Mouse (Mus musculus) MEL (cell line): ENCODE measurements around the gene Itk. TPM values are rescaled to one million over a fixed set of nuclear protein-coding genes. Genes with fewer than 3 reads are reported as not detected.

Experiments
- DNase-seq: peaks from one replicate; pipeline ENCODE4 v3.0.0; 2011; ENCODE audit warnings: low read depth, low spot score
- H3K27ac ChIP-seq: 2 replicates; pipeline ENCODE4 v1.5.1; 2012; ENCODE audit warnings: low read depth, mild to moderate bottlenecking, control low read depth, low read length, moderate library complexity; ENCODE audit not compliant: control insufficient read depth
- H3K27me3 ChIP-seq, 2 experiments: fragments of 150-350 bp in 1 of 2; sonication (generic) in 1 of 2; 2 replicates each; pipeline ENCODE4 v1.6.1; 2012; ENCODE audit warnings: low read length in 2 of 2, mild to moderate bottlenecking in 2 of 2, improper control_type of control experiment in 1 of 2, moderate library complexity in 1 of 2; ENCODE audit not compliant: insufficient read depth in 2 of 2, control insufficient read depth in 1 of 2
- H3K36me3 ChIP-seq, 2 experiments: 2 replicates each; pipeline ENCODE4 v1.6.1; 2012 to 2014; ENCODE audit warnings: low read length in 2 of 2, improper control_type of control experiment in 1 of 2, inconsistent platforms in 1 of 2, mild to moderate bottlenecking in 1 of 2; ENCODE audit not compliant: insufficient read depth in 2 of 2, control insufficient read depth in 1 of 2
- H3K4me1 ChIP-seq, 2 experiments: fragments of 150-350 bp in 1 of 2; sonication (generic) in 1 of 2; 2 replicates each; pipeline ENCODE4 v1.6.1; 2012; ENCODE audit warnings: low read length in 2 of 2, improper control_type of control experiment in 1 of 2, mild to moderate bottlenecking in 1 of 2; ENCODE audit not compliant: insufficient read depth in 2 of 2, control insufficient read depth in 1 of 2
- H3K4me3 ChIP-seq, 2 experiments: fragments of 150-350 bp in 1 of 2; sonication (generic) in 1 of 2; 2 replicates each; pipeline ENCODE4 v1.5.1; 2012; ENCODE audit warnings: low read depth in 2 of 2, low read length in 2 of 2, mild to moderate bottlenecking in 2 of 2, moderate library complexity in 2 of 2, control low read depth in 1 of 2, improper control_type of control experiment in 1 of 2; ENCODE audit not compliant: control insufficient read depth in 1 of 2, insufficient read depth in 1 of 2
- H3K79me2 ChIP-seq: 2 replicates; pipeline ENCODE4 v1.6.1; 2012; ENCODE audit warnings: mild to moderate bottlenecking, low read length, moderate library complexity; ENCODE audit not compliant: control insufficient read depth, poor library complexity, insufficient read depth
- H3K9ac ChIP-seq: 2 replicates; pipeline ENCODE4 v1.6.1; 2012; ENCODE audit warnings: low read depth, mild to moderate bottlenecking, control low read depth, low read length, moderate library complexity; ENCODE audit not compliant: control insufficient read depth, poor library complexity, severe bottlenecking
- H3K9me3 ChIP-seq: fragments of 150-350 bp; sonication (generic); replicated peaks from 2 replicates; pipeline ENCODE4 v1.6.1; 2012; ENCODE audit warnings: mild to moderate bottlenecking, low read length, improper control_type of control experiment, moderate library complexity; ENCODE audit not compliant: insufficient read depth
- CHD2 ChIP-seq: IDR thresholded peaks from 2 replicates; pipeline ENCODE4 v1.6.1; 2011; ENCODE audit warnings: low read length, improper control_type of control experiment
- E2F4 ChIP-seq: IDR thresholded peaks from 2 replicates; pipeline ENCODE4 v1.6.1; 2011; ENCODE audit warnings: low read depth, low read length, improper control_type of control experiment, borderline replicate concordance
- ELF1 ChIP-seq: IDR thresholded peaks from 2 replicates; pipeline ENCODE4 v1.6.1; 2014; ENCODE audit warnings: low read depth, mild to moderate bottlenecking, inconsistent platforms, low read length, improper control_type of control experiment, moderate library complexity
- EP300 ChIP-seq, 2 experiments: IDR thresholded peaks; 2 replicates each; pipeline ENCODE4 v1.6.1; 2011; ENCODE audit warnings: improper control_type of control experiment in 2 of 2, low read length in 2 of 2, low read depth in 1 of 2, mild to moderate bottlenecking in 1 of 2
- GATA1 ChIP-seq: IDR thresholded peaks from 2 replicates; pipeline ENCODE4 v1.6.1; 2011; ENCODE audit warnings: low read depth, low read length, improper control_type of control experiment
- HCFC1 ChIP-seq: IDR thresholded peaks from 2 replicates; pipeline ENCODE4 v1.6.1; 2012; ENCODE audit warnings: low read depth, mild to moderate bottlenecking, inconsistent platforms, low read length, improper control_type of control experiment, moderate library complexity
- JUND ChIP-seq: IDR thresholded peaks from 2 replicates; pipeline ENCODE4 v1.6.1; 2011; ENCODE audit warnings: low read depth, mild to moderate bottlenecking, improper control_type of control experiment, low read length
- MAFK ChIP-seq: IDR thresholded peaks from 2 replicates; pipeline ENCODE4 v1.6.1; 2011; ENCODE audit warnings: low read depth, mild to moderate bottlenecking, low read length, improper control_type of control experiment, borderline replicate concordance
- MAX ChIP-seq: IDR thresholded peaks from 2 replicates; pipeline ENCODE4 v1.6.1; 2011; ENCODE audit warnings: low read length, improper control_type of control experiment
- MYC ChIP-seq: IDR thresholded peaks from 2 replicates; pipeline ENCODE4 v1.6.1; 2011; ENCODE audit warnings: low read depth, mild to moderate bottlenecking, low read length, improper control_type of control experiment, moderate library complexity
- NELFE ChIP-seq: IDR thresholded peaks from 2 replicates; pipeline ENCODE4 v1.6.1; 2011; ENCODE audit warnings: low read depth, low read length, improper control_type of control experiment
- POLR2AphosphoS2 ChIP-seq: IDR thresholded peaks from 2 replicates; pipeline ENCODE4 v1.6.1; 2011; ENCODE audit warnings: low read length, improper control_type of control experiment
- POLR2AphosphoS5 ChIP-seq: IDR thresholded peaks from 2 replicates; pipeline ENCODE4 v1.6.1; 2012; ENCODE audit warnings: low read depth, borderline replicate concordance, mild to moderate bottlenecking, inconsistent platforms, low read length, moderate library complexity, mixed read lengths
- RAD21 ChIP-seq: IDR thresholded peaks from 2 replicates; pipeline ENCODE4 v1.6.1; 2011; ENCODE audit warnings: mild to moderate bottlenecking, low read depth, low read length, improper control_type of control experiment
- RCOR1 ChIP-seq: IDR thresholded peaks from 2 replicates; pipeline ENCODE4 v1.6.1; 2012; ENCODE audit warnings: low read depth, mild to moderate bottlenecking, inconsistent platforms, low read length, improper control_type of control experiment
- SIN3A ChIP-seq: IDR thresholded peaks from 2 replicates; pipeline ENCODE4 v1.6.1; 2012; ENCODE audit warnings: low read length, improper control_type of control experiment, inconsistent platforms
- SMC3 ChIP-seq: IDR thresholded peaks from 2 replicates; pipeline ENCODE4 v1.6.1; 2011; ENCODE audit warnings: low read depth, low read length, improper control_type of control experiment
- TBP ChIP-seq: IDR thresholded peaks from 2 replicates; pipeline ENCODE4 v1.8.0; 2011; ENCODE audit warnings: low read depth, low read length, improper control_type of control experiment
- UBTF ChIP-seq: IDR thresholded peaks from 2 replicates; pipeline ENCODE4 v1.6.1; 2012; ENCODE audit warnings: low read depth, mild to moderate bottlenecking, inconsistent platforms, low read length, improper control_type of control experiment, moderate library complexity, borderline replicate concordance; ENCODE audit not compliant: insufficient read depth
- USF1 ChIP-seq: IDR thresholded peaks from 2 replicates; pipeline ENCODE4 v1.6.1; 2014; ENCODE audit warnings: low read depth, mild to moderate bottlenecking, inconsistent platforms, low read length, improper control_type of control experiment, moderate library complexity
- ZC3H11A ChIP-seq: IDR thresholded peaks from 2 replicates; pipeline ENCODE4 v1.6.1; 2012; ENCODE audit warnings: low read depth, mild to moderate bottlenecking, inconsistent platforms, low read length, improper control_type of control experiment
- ZKSCAN1 ChIP-seq: IDR thresholded peaks from 2 replicates; pipeline ENCODE4 v1.6.1; 2012; ENCODE audit warnings: low read depth, mild to moderate bottlenecking, inconsistent platforms, low read length, improper control_type of control experiment, moderate library complexity
- polyA plus RNA-seq, 2 experiments: library from polyadenylated mRNA; stranded (reverse) in 1 of 2; unstranded in 1 of 2; fragments of >175 nt in 1 of 2; fragments of >200 nt in 1 of 2; gene quantifications; 2 replicates each; pipeline versions ENCODE4 v1.2.1 to v1.2.4; 2012; ENCODE audit warnings: low replicate concordance in 2 of 2, low read depth in 1 of 2; ENCODE audit not compliant: insufficient read length in 2 of 2, insufficient read depth in 1 of 2, missing spikeins in 1 of 2
- total RNA-seq: library from RNA; depleted of rRNA; stranded (reverse); fragments of 300-350 nt; gene quantifications from 2 replicates; pipeline ENCODE4 v1.2.3, GENCODE M21; 2012

The Itk gene
- total and polyA plus RNA-seq, 3 experiments: not detected

DNA sequence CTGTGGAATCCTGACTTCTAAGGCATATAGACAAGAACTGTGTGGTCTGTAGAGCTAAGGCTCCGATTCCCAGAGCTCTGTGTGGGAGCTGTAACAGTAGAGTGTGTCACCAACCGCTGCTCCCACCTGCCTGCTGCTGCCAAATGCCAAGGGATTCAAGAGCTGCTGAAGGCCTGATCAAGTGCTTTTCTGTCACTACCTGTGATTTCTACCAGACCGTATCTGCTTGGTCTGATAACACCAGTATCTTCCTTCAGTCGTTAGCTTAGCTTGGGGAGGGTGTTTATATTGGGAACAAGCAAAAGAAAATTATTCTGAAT lies 7.5 kb upstream of the Itk start (continued):
- TF ChIP-seq UBTF: no peak
- TF ChIP-seq HCFC1: no peak

DNA sequence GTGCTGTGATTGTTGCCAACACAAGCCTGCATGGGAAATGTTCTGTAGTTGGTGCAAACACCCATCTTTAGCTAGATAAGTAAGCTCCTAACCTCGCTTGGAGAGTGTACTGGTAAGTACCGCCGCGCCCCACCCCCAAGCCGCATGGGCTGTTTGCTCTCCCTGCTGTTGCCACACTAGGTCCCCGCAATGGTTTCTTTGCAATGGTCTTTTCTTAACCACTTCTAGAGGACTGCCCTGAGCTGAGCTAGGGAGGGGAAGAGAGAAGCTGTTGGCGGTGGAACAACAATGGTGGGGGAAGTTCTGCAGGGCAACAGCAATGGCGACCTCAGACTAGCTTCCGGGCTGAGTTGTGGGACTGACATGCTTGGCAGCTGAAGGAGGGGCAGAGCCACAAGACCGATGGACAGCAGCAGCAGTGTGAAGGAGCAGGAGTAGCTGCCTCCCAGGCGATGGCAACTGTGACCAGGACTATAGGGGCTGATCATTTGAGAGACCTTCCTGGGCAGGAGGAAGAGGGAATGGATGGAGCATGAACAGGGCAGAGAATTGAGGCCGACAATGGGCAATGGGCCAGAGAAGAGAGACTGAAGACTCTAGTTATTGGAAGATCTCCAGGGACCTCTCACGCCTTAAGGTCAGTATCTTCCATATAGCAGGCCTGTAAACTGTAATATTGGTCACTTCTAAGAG lies 7.0 kb upstream of the Itk start, which contains the start of gene Fam71b:
Fam71b (plus strand) TSS at position 393 of the 693 bp plus-strand sequence.
- Histone ChIP-seq H3K27me3 (peaks cover 3 to 4% of the 10 kb centered on the region in 2 experiments; a peak in 3 of 4 replicates), H3K4me3 (no peak within 1 kb of the TSS), H3K9me3 (no peaks in the 10 kb centered on the region), H3K9ac (no peak within 1 kb of the TSS), H3K36me3 (no peaks in the 10 kb centered on the region), H3K27ac (no peak within 1 kb of the TSS), H3K79me2 (no peaks in the 10 kb centered on the region), H3K4me1 (no peaks in the 10 kb centered on the region)
- TF ChIP-seq RCOR1 (no peak), USF1 (no peak), MAX (no peak), EP300 (IDR thresholded peaks at IDR 0.05; ENCODE audit: low read depth in 1 of 2, low read length in 2 of 2) (no peak), RAD21 (no peak), E2F4 (no peak), HCFC1 (no peak), TBP (no peak), ELF1 (no peak), UBTF (no peak), MYC (no peak)
- no peak for DNase-seq

DNA sequence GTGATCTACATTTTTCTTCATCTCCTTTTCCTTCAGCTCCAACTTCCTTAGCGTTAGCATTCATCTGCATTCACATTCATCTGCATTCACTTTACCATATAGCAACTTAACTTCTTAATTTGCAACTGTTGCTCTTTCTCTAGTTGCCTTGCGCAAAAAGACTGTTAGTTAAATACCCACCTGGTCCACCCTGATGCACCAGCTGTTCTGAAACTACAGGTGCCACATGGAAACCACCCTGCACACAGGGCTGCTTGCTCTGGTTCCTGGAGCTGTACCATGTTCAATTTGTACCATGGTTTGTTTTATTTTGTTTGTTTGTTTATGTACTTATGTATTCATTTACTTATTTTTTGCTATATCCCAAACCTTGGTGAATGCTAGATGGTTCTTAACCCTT lies 6.4 kb upstream of the Itk start:
- Histone ChIP-seq H3K9me3 (no peaks in the 10 kb centered on the region), H3K27me3 (peaks cover 3 to 4% of the 10 kb centered on the region in 2 experiments; a peak in 3 of 4 replicates), H3K27ac (no peak overlapping the region), H3K4me3 (no peak overlapping the region), H3K9ac (no peak overlapping the region), H3K4me1 (no peaks in the 10 kb centered on the region), H3K36me3 (no peaks in the 10 kb centered on the region), H3K79me2 (no peaks in the 10 kb centered on the region)
- no peak for TF ChIP-seq MYC
- TF ChIP-seq SIN3A: no peak
- DNase-seq: no peak

GRCm38 (mm10) chr11:46395088-46395487 lies 5.8 kb upstream of the Itk start:
- H3K27ac ChIP-seq: no peak overlapping the region
- H3K9ac ChIP-seq: no peak overlapping the region
- no peaks in the 10 kb centered on the region for H3K36me3 ChIP-seq
- TF ChIP-seq NELFE (no peak), SIN3A (no peak), SMC3 (no peak), RAD21 (no peak), JUND (no peak), ZKSCAN1 (no peak), MAFK (no peak), POLR2AphosphoS5 (no peak), RCOR1 (no peak), GATA1 (no peak), POLR2AphosphoS2 (no peak), UBTF (no peak), TBP (no peak), CHD2 (no peak), ZC3H11A (no peak), MYC (no peak), MAX (no peak), EP300 (IDR thresholded peaks at IDR 0.05; ENCODE audit: low read depth in 1 of 2, low read length in 2 of 2) (no peak)
- no peaks in the 10 kb centered on the region for H3K79me2 ChIP-seq
- no peak for DNase-seq
- H3K4me3 ChIP-seq: no peak overlapping the region
- no peaks in the 10 kb centered on the region for H3K9me3 ChIP-seq
- H3K4me1 ChIP-seq: no peaks in the 10 kb centered on the region
- H3K27me3 ChIP-seq: peaks cover 4 to 6% of the 10 kb centered on the region in 2 experiments; a peak in 3 of 4 replicates
